Mouse (Mus musculus) heart, adult 8-10 months (tissue): ENCODE results near the gene Irx4. TPM values are rescaled to one million over a fixed set of nuclear protein-coding genes. Genes with fewer than 3 reads are reported as not detected.

Source experiments
- total RNA-seq, 4 experiments: library from RNA; stranded (reverse); gene quantifications; 2 replicates each; pipeline ENCODE4 v1.2.4; 2022

Gene Irx4
- total RNA-seq, 4 experiments from 2014 or later, result 27.8 to 34.9 (median 32.4) TPM

Other genes with a start within 250 kb of the Irx4 start
- gene Mrpl36, start 68.0 kb downstream of the Irx4 start, total RNA-seq, result 10 to 100 TPM; 55.1 to 69.7 (median 59.7) TPM
- gene Ndufs6, start 68.1 kb downstream of the Irx4 start, total RNA-seq, result 1,000 to 10,000 TPM; 1,175 to 1,391 (median 1,278) TPM
- gene Lpcat1, start 206.7 kb downstream of the Irx4 start, total RNA-seq, result 1 to 10 TPM; 6.8 to 9.6 (median 7.5) TPM